Mouse (Mus musculus) brown adipose tissue, adult 24 weeks (tissue): Measurements from ENCODE around the gene Aff1. TPM values are rescaled to one million over a fixed set of nuclear protein-coding genes. Genes with fewer than 3 reads are reported as not detected.

ENCODE experiments used
- H3K27ac ChIP-seq: fragments of 200-500 bp; replicated peaks from 2 replicates; pipeline ENCODE4 v1.5.1; 2012; ENCODE audit warnings: low read depth, mild to moderate bottlenecking, low read length
- H3K4me1 ChIP-seq: fragments of 200-500 bp; 2 replicates; pipeline ENCODE4 v1.6.1; 2012; ENCODE audit warnings: low read length, mixed read lengths; ENCODE audit not compliant: control insufficient read depth, insufficient read depth, insufficient read length
- H3K4me3 ChIP-seq: fragments of 200-500 bp; 2 replicates; pipeline ENCODE4 v1.5.1; 2012; ENCODE audit warnings: low read depth, mild to moderate bottlenecking, low read length, moderate library complexity; ENCODE audit not compliant: insufficient read depth
- polyA plus RNA-seq: library from polyadenylated mRNA; stranded (reverse); fragments of >200 nt; gene quantifications from 2 replicates; pipeline ENCODE4 v1.2.4, GENCODE M21; 2012; ENCODE audit not compliant: missing spikeins, insufficient read depth, insufficient read length

The Aff1 gene
- polyA plus RNA-seq, 1 experiment, result 8.8 TPM

GRCm38 (mm10) chr5:103800009-103800408 lies 107.8 kb downstream of the Aff1 start:
- no peak overlapping the region for H3K4me3 ChIP-seq
- H3K4me1 ChIP-seq, result peaks cover 26% of the 10 kb centered on the region
- H3K27ac ChIP-seq, result no peak overlapping the region

GRCm38 (mm10) chr5:103803386-103803785 lies 111.2 kb downstream of the Aff1 start:
- H3K4me3 ChIP-seq, result no peak overlapping the region
- H3K27ac ChIP-seq, result no peak overlapping the region
- H3K4me1 ChIP-seq, result peaks cover 31% of the 10 kb centered on the region

- no peak overlapping the region for H3K4me3 ChIP-seq
These were observed 111.9 kb downstream of the Aff1 start for GRCm38 (mm10) chr5:103803927-103804590.

GRCm38 (mm10) chr5:103806851-103807578 lies 114.8 kb downstream of the Aff1 start:
- Histone ChIP-seq H3K4me1 (peaks cover 18% of the 10 kb centered on the region), H3K4me3 (no peak overlapping the region), H3K27ac (no peak overlapping the region)

More at GRCm38 (mm10) chr5:103803927-103804590, 111.9 kb downstream of the Aff1 start:
- no peak overlapping the region for H3K27ac ChIP-seq
- H3K4me1 ChIP-seq, result peaks cover 26% of the 10 kb centered on the region

GRCm38 (mm10) chr5:103807637-103808312 lies 115.6 kb downstream of the Aff1 start:
- Histone ChIP-seq H3K4me1 (peaks cover 18% of the 10 kb centered on the region), H3K27ac (no peak overlapping the region), H3K4me3 (no peak overlapping the region)

- Histone ChIP-seq H3K27ac (no peak overlapping the region), H3K4me3 (no peak overlapping the region), H3K4me1 (peaks cover 23% of the 10 kb centered on the region)
These were observed 117.6 kb downstream of the Aff1 start for GRCm38 (mm10) chr5:103809674-103810330.

- Histone ChIP-seq H3K27ac (no peak overlapping the region), H3K4me3 (no peak overlapping the region), H3K4me1 (peaks cover 12% of the 10 kb centered on the region; the same call in 1 of the 2 replicates)
These were observed 121.1 kb downstream of the Aff1 start for GRCm38 (mm10) chr5:103813291-103813690.

- peaks cover 12% of the 10 kb centered on the region; the same call in 1 of the 2 replicates for H3K4me1 ChIP-seq
- H3K4me3 ChIP-seq, result no peak overlapping the region
- H3K27ac ChIP-seq, result no peak overlapping the region
These were observed 121.9 kb downstream of the Aff1 start for GRCm38 (mm10) chr5:103813997-103814542.

GRCm38 (mm10) chr5:103814551-103815248 lies 122.5 kb downstream of the Aff1 start:
- Histone ChIP-seq H3K4me3 (no peak overlapping the region), H3K27ac (0 out of 2 replicates have a peak overlapping the region, but pooled peaks have one; percentile 8), H3K4me1 (peaks cover 12% of the 10 kb centered on the region; the same call in 1 of the 2 replicates)

GRCm38 (mm10) chr5:103815249-103815617 lies 123.1 kb downstream of the Aff1 start:
- Histone ChIP-seq H3K27ac (no peak overlapping the region), H3K4me1 (peaks cover 12% of the 10 kb centered on the region; the same call in 1 of the 2 replicates), H3K4me3 (no peak overlapping the region)

GRCm38 (mm10) chr5:103816718-103817117 lies 124.5 kb downstream of the Aff1 start:
- Histone ChIP-seq H3K4me3 (no peak overlapping the region), H3K27ac (no peak overlapping the region), H3K4me1 (peaks cover 12% of the 10 kb centered on the region; the same call in 1 of the 2 replicates)

- H3K27ac ChIP-seq, result no peak overlapping the region
- H3K4me1 ChIP-seq, result peaks cover 12% of the 10 kb centered on the region; the same call in 1 of the 2 replicates
- no peak overlapping the region for H3K4me3 ChIP-seq
These were observed 125.6 kb downstream of the Aff1 start for GRCm38 (mm10) chr5:103817754-103818153.

- Histone ChIP-seq H3K4me3 (no peak overlapping the region), H3K27ac (no peak overlapping the region), H3K4me1 (peaks cover 9% of the 10 kb centered on the region; the same call in 1 of the 2 replicates)
These were observed 126.4 kb downstream of the Aff1 start for GRCm38 (mm10) chr5:103818602-103819001.

GRCm38 (mm10) chr5:103819674-103820073 lies 127.5 kb downstream of the Aff1 start:
- no peak overlapping the region for H3K4me3 ChIP-seq
- H3K4me1 ChIP-seq, result peaks cover 3% of the 10 kb centered on the region; the same call in 1 of the 2 replicates
- no peak overlapping the region for H3K27ac ChIP-seq
